Mouse (Mus musculus): ENCODE results near the gene Aaas.

Aaas gene

GRCm38 (mm10) chr15:102302542-102302941, 48.0 kb downstream of the Aaas start:
- DNase-seq, result no peak

- DNase-seq, result no peak
Measured at GRCm38 (mm10) chr15:102296368-102297006, 54.1 kb downstream of the Aaas start.

- peak; percentile 94 for DNase-seq
Measured at GRCm38 (mm10) chr15:102295633-102296367, 54.8 kb downstream of the Aaas start, which contains the start of gene Espl1. TSS of gene Espl1 (plus strand) at chr15:102296266.
